Mouse (Mus musculus): ENCODE results near the gene Fosb. TPM values are rescaled to one million over a fixed set of nuclear protein-coding genes. Genes with fewer than 3 reads are reported as not detected.

Gene Fosb
- total and polyA plus RNA-seq, 2 experiments from 2014 or later: 0.11 to 0.38 TPM

DNA sequence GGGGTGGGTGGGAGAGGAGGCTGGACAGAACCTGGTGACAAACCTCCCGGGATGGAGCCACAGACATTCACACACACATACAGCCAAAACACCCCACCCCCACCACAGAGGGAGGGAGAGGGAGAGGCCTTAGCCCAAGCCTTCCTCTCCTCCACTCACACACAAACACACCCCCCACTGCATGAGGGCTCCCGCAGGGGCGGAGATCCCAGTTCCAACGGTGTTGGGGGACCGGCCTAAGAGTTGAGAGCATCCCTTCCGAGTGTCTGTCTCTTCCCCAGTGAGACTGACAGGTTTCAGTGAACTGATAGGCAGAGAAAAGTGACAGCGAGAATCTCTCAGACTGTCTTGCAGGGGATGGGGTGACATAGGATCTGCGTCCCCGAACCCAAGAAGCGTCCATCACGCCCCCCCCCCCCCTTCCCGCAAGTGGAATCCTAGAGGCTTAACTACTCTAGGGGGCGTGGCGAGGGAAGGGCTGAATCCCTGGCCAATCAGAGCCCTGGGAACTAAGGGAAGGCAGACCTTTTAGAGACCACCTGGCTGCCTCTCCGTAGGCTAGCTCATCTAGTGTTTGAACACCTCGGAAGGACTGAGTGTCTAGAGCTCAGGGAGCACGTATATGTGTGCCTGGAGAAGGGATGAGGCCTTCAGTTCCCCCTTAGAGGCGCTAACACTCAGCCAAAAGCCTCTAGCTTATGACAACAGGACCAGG lies 2.0 kb downstream of the Fosb start:
- TF ChIP-seq CTCF (IDR thresholded peaks at IDR 0.05): peak; percentile 39; the same call in 1 of the 2 replicates
- Histone ChIP-seq H3K9me3 (ENCODE audit: low read length) (no peaks in the 10 kb centered on the region), H3K27me3 (ENCODE audit: insufficient read depth, low read length) (peaks cover 29% of the 10 kb centered on the region), H3K4me1 (ENCODE audit: insufficient read depth, low read length) (peaks cover 8% of the 10 kb centered on the region; the same call in 1 of the 2 replicates), H3K4me2 (ENCODE audit: low read depth, low read length, poor library complexity, severe bottlenecking) (peak overlapping the region; percentile 65), H3K9ac (replicated peaks; ENCODE audit: low read length, poor library complexity, severe bottlenecking) (peak overlapping the region; percentile 14), H3K36me3 (ENCODE audit: insufficient read depth, low read length) (no peaks in the 10 kb centered on the region), H3K27ac (ENCODE audit: low read depth, low read length) (no peak overlapping the region), H3K4me3 (ENCODE audit: low read depth, low read length) (peak overlapping the region; percentile 60)
- ATAC-seq (ENCODE audit: low FRiP score) (peak; percentile 74), DNase-seq (ENCODE audit: low spot score) (peak; percentile 81)
- 4% methylated on average over 17 of the region's 18 CpGs for WGBS

DNA sequence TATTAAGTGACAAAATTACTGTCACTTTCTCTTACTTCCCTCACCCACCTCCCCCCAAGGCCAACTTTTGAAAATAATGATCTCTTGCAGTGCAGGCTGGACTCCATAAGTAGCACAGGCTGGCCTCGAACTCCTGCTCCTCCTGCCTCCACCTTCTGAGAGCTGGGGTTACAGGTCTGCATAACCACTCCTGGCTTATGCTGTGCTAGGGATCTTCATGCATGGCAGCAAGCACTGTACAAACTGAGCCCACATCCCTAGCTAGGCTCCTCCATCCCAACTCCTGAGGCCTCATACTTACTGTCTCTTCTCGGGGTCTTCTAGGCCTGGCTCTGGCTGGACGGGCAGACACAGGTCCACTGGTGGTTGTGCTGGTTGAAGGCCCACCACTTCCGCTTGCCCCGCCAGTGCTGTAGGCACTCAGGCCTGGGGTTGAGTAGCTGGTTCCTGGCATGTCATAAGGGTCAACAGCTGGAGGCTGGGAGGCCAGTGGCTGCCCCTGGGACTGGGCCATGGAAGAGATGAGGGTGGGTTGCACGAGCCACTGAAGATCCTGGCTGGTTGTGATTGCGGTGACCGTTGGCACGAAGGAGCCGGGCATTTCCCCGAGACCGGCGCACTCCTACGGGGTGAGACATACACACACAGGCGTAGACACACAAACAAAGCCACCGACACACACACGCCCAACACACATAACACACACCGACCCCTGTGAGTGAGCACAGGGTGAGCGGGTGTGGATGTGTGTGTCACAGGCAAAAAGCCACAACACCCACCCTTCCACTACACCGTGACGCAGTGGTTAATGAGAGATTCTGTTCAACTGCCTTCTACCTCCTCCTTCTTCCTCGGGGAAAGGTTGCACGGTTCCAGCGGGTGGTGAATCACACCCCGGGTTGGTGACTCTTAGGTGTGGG lies 2.8 kb downstream of the Fosb start:
- H3K9ac ChIP-seq (replicated peaks; ENCODE audit: low read length, poor library complexity, severe bottlenecking): no peak overlapping the region
- DNase-seq (ENCODE audit: low spot score): no peak
- peak overlapping the region; percentile 65; the same call in 1 of the 2 replicates for H3K4me2 ChIP-seq (ENCODE audit: low read depth, low read length, poor library complexity, severe bottlenecking)
- H3K4me3 ChIP-seq (ENCODE audit: low read depth, low read length): no peak overlapping the region
- H3K4me1 ChIP-seq (ENCODE audit: insufficient read depth, low read length): peaks cover 8% of the 10 kb centered on the region; the same call in 1 of the 2 replicates
- H3K9me3 ChIP-seq (ENCODE audit: low read length): no peaks in the 10 kb centered on the region
- peaks cover 29% of the 10 kb centered on the region for H3K27me3 ChIP-seq (ENCODE audit: insufficient read depth, low read length)
- H3K27ac ChIP-seq (ENCODE audit: low read depth, low read length): no peak overlapping the region
- ATAC-seq (ENCODE audit: low FRiP score): no peak
- H3K36me3 ChIP-seq (ENCODE audit: insufficient read depth, low read length): no peaks in the 10 kb centered on the region
- TF ChIP-seq CTCF (IDR thresholded peaks at IDR 0.05): no peak
- 66% methylated on average over 25 of the region's 25 CpGs for WGBS

- no peaks in the 10 kb centered on the region for H3K9me3 ChIP-seq (ENCODE audit: low read length)
- H3K27me3 ChIP-seq (ENCODE audit: insufficient read depth, low read length): peaks cover 29% of the 10 kb centered on the region
- TF ChIP-seq CTCF (IDR thresholded peaks at IDR 0.05): no peak
- DNase-seq (ENCODE audit: low spot score) (no peak), ATAC-seq (ENCODE audit: low FRiP score) (no peak)
- WGBS: 51% methylated on average over 16 of the region's 16 CpGs
- H3K36me3 ChIP-seq (ENCODE audit: insufficient read depth, low read length): no peaks in the 10 kb centered on the region
- H3K4me1 ChIP-seq (ENCODE audit: insufficient read depth, low read length): peaks cover 8% of the 10 kb centered on the region; the same call in 1 of the 2 replicates
- no peak overlapping the region for H3K27ac ChIP-seq (ENCODE audit: low read depth, low read length)
- H3K9ac ChIP-seq (replicated peaks; ENCODE audit: low read length, poor library complexity, severe bottlenecking): no peak overlapping the region
- no peak overlapping the region for H3K4me2 ChIP-seq (ENCODE audit: low read depth, low read length, poor library complexity, severe bottlenecking)
- no peak overlapping the region for H3K4me3 ChIP-seq (ENCODE audit: low read depth, low read length)
These were observed 3.8 kb downstream of the Fosb start for GRCm38 (mm10) chr7:19305796-19306765.

- TF ChIP-seq CTCF (IDR thresholded peaks at IDR 0.05): no peak
- 14% methylated on average over 6 of the region's 6 CpGs for WGBS
- H3K4me2 ChIP-seq (ENCODE audit: low read depth, low read length, poor library complexity, severe bottlenecking): peak overlapping the region; percentile 46; the same call in 1 of the 2 replicates
These were observed 4.5 kb downstream of the Fosb start for GRCm38 (mm10) chr7:19305413-19305735.

More at GRCm38 (mm10) chr7:19305413-19305735, 4.5 kb downstream of the Fosb start:
- peaks cover 9% of the 10 kb centered on the region; the same call in 1 of the 2 replicates for H3K4me1 ChIP-seq (ENCODE audit: insufficient read depth, low read length)
- peaks cover 29% of the 10 kb centered on the region for H3K27me3 ChIP-seq (ENCODE audit: insufficient read depth, low read length)
- no peak overlapping the region for H3K27ac ChIP-seq (ENCODE audit: low read depth, low read length)
- no peaks in the 10 kb centered on the region for H3K36me3 ChIP-seq (ENCODE audit: insufficient read depth, low read length)
- H3K9ac ChIP-seq (replicated peaks; ENCODE audit: low read length, poor library complexity, severe bottlenecking): no peak overlapping the region
- no peak overlapping the region; the same call in 1 of the 2 replicates for H3K4me3 ChIP-seq (ENCODE audit: low read depth, low read length)
- DNase-seq (ENCODE audit: low spot score) (no peak), ATAC-seq (ENCODE audit: low FRiP score) (no peak)
- H3K9me3 ChIP-seq (ENCODE audit: low read length): no peaks in the 10 kb centered on the region
